Mouse (Mus musculus): ENCODE results near the gene Hebp1.

The Hebp1 gene

GRCm38 (mm10) chr6:135116479-135116878, 81.3 kb downstream of the Hebp1 start:
- no peak for DNase-seq (ENCODE audit: low spot score in 2 of 2)

- DNase-seq (ENCODE audit: low spot score in 2 of 2): no peak
These were observed 84.7 kb downstream of the Hebp1 start for GRCm38 (mm10) chr6:135113114-135113436.

- no peak for DNase-seq (ENCODE audit: low spot score in 2 of 2)
These were observed 85.3 kb downstream of the Hebp1 start for GRCm38 (mm10) chr6:135112411-135113113.

- no peak for DNase-seq (ENCODE audit: low spot score in 2 of 2)
These were observed 90.8 kb downstream of the Hebp1 start for GRCm38 (mm10) chr6:135107014-135107413.

- no peak for DNase-seq (ENCODE audit: low spot score in 2 of 2)
These were observed 95.0 kb downstream of the Hebp1 start for GRCm38 (mm10) chr6:135102736-135103303.

GRCm38 (mm10) chr6:135100787-135101472, 96.9 kb downstream of the Hebp1 start:
- DNase-seq (ENCODE audit: low spot score in 2 of 2): no peak

GRCm38 (mm10) chr6:135092798-135093470, 104.9 kb downstream of the Hebp1 start:
- no peak for DNase-seq (ENCODE audit: low spot score in 2 of 2)

- DNase-seq (ENCODE audit: low spot score in 2 of 2): no peak
These were observed 107.2 kb downstream of the Hebp1 start for GRCm38 (mm10) chr6:135090661-135091060.

- peak in 1 of 2 experiments; percentile 19 for DNase-seq (ENCODE audit: low spot score in 2 of 2)
These were observed 108.0 kb downstream of the Hebp1 start for GRCm38 (mm10) chr6:135089786-135090185.

- DNase-seq (ENCODE audit: low spot score in 2 of 2): peak; percentile 87 to 91
These were observed 109.9 kb downstream of the Hebp1 start for GRCm38 (mm10) chr6:135087721-135088451.

Measured in cerebellum, postnatal 4 days (tissue).